Mouse (Mus musculus) adrenal gland, adult 8-10 months (tissue): Measurements from ENCODE around the gene Crygn. TPM values are rescaled to one million over a fixed set of nuclear protein-coding genes. Genes with fewer than 3 reads are reported as not detected.
A peak's percentile ranks its signal among the peaks of the same experiment; 100 is the strongest.
"Not testable (repeated sequence)": the region's sequence is repeated elsewhere in the genome, so short reads cannot be mapped to it uniquely, and the experiment has no call there.

ENCODE experiments used
- DNase-seq: peaks from one replicate; pipeline ENCODE4 v3.0.0; 2022
- total RNA-seq, 4 experiments: library from RNA; stranded (reverse); gene quantifications; 2 replicates each; pipeline ENCODE4 v1.2.4; 2022

Crygn gene
- 1 to 10 TPM in 1 of 4 experiments, not detected in 3; 5.3 TPM for total RNA-seq

GRCm38 (mm10) chr5:24757816-24758215 lies at the start of gene Crygn:
Crygn (minus strand) TSS chr5:24758008.
- no peak for DNase-seq

GRCm38 (mm10) chr5:24805222-24805621 lies 47.4 kb upstream of the Crygn start:
- DNase-seq, result no peak

GRCm38 (mm10) chr5:24804661-24805060 lies 46.9 kb upstream of the Crygn start:
- no peak for DNase-seq

GRCm38 (mm10) chr5:24801841-24802624 lies 44.2 kb upstream of the Crygn start:
- no peak for DNase-seq

- DNase-seq, result no peak
Observed at GRCm38 (mm10) chr5:24800416-24800815, 42.6 kb upstream of the Crygn start.

- DNase-seq, result peak; percentile 39
Observed at GRCm38 (mm10) chr5:24798639-24799038, 40.8 kb upstream of the Crygn start.

- DNase-seq, result no peak
Observed at GRCm38 (mm10) chr5:24797858-24798257, 40.0 kb upstream of the Crygn start.

GRCm38 (mm10) chr5:24792961-24793360 lies 35.2 kb upstream of the Crygn start:
- no peak for DNase-seq

GRCm38 (mm10) chr5:24782957-24783356 lies 25.1 kb upstream of the Crygn start:
- DNase-seq, result no peak

- no peak for DNase-seq
Observed at GRCm38 (mm10) chr5:24781048-24781447, 23.2 kb upstream of the Crygn start.

- no peak for DNase-seq
Observed at GRCm38 (mm10) chr5:24779881-24780512, 22.2 kb upstream of the Crygn start.

GRCm38 (mm10) chr5:24779321-24779720 lies 21.5 kb upstream of the Crygn start:
- no peak for DNase-seq

GRCm38 (mm10) chr5:24778843-24779140 lies 21.0 kb upstream of the Crygn start:
- DNase-seq, result no peak

GRCm38 (mm10) chr5:24778082-24778842 lies 20.5 kb upstream of the Crygn start:
- no peak for DNase-seq

- no peak for DNase-seq
Observed at GRCm38 (mm10) chr5:24776681-24777080, 18.9 kb upstream of the Crygn start.

GRCm38 (mm10) chr5:24774549-24774948 lies 16.7 kb upstream of the Crygn start:
- not testable (repeated sequence) for DNase-seq

- no peak for DNase-seq
Observed at GRCm38 (mm10) chr5:24756931-24757330, 877 bp downstream of the Crygn start.

GRCm38 (mm10) chr5:24752175-24752498 lies 5.7 kb downstream of the Crygn start:
- DNase-seq, result no peak

- peak; percentile 38 for DNase-seq
Observed at GRCm38 (mm10) chr5:24751305-24752174, 6.3 kb downstream of the Crygn start.

GRCm38 (mm10) chr5:24750321-24751304 lies 7.2 kb downstream of the Crygn start:
- DNase-seq, result peak; percentile 74

- no peak for DNase-seq
Observed at GRCm38 (mm10) chr5:24749731-24750130, 8.1 kb downstream of the Crygn start.
